Mouse (Mus musculus) limb, embryonic 12.5 days (tissue): ENCODE data around the gene Nxn. TPM values are rescaled to one million over a fixed set of nuclear protein-coding genes. Genes with fewer than 3 reads are reported as not detected.

Experiments used
- ATAC-seq: fragments of 200-750 bp; cut with Nextera tagmentation; 2 replicates; pipeline ENCODE4 v1.8.0; 2017; ENCODE audit warnings: low read depth, moderate TSS enrichment; ENCODE audit not compliant: insufficient number of reproducible peaks, insufficient read depth, low FRiP score, low TSS enrichment
- H3K27ac ChIP-seq: fragments of 300-500 bp; sonication (generic); 2 replicates; pipeline ENCODE4 v1.5.1; 2016; ENCODE audit warnings: mild to moderate bottlenecking, moderate library complexity
- H3K27me3 ChIP-seq: fragments of 300-500 bp; sonication (generic); 2 replicates; pipeline ENCODE4 v1.6.1; 2016; ENCODE audit warnings: mild to moderate bottlenecking, moderate library complexity
- H3K36me3 ChIP-seq: fragments of 300-500 bp; sonication (generic); 2 replicates; pipeline ENCODE4 v1.6.1; 2016; ENCODE audit warnings: mild to moderate bottlenecking, moderate library complexity
- H3K4me1 ChIP-seq: fragments of 300-500 bp; sonication (generic); replicated peaks from 2 replicates; pipeline ENCODE4 v1.6.1; 2016
- H3K4me2 ChIP-seq: fragments of 300-500 bp; sonication (generic); 2 replicates; pipeline ENCODE4 v1.6.1; 2016; ENCODE audit warnings: mild to moderate bottlenecking, moderate library complexity
- H3K4me3 ChIP-seq: fragments of 300-500 bp; sonication (generic); replicated peaks from 2 replicates; pipeline ENCODE4 v1.5.1; 2016; ENCODE audit warnings: mild to moderate bottlenecking
- H3K9ac ChIP-seq: fragments of 300-500 bp; sonication (generic); replicated peaks from 2 replicates; pipeline ENCODE4 v1.6.1; 2016; ENCODE audit warnings: mild to moderate bottlenecking, moderate library complexity
- H3K9me3 ChIP-seq: fragments of 300-500 bp; sonication (generic); 2 replicates; pipeline ENCODE4 v1.6.1; 2016; ENCODE audit warnings: mild to moderate bottlenecking, moderate library complexity
- WGBS: fragments of 180-500 bp; shearing (Covaris S2); methylation state at CpG from one replicate; pipeline ENCODE4 v1.1.7; 2016; 5-methylcytosine and 5-hydroxymethylcytosine counted together
- polyA plus RNA-seq: library from polyadenylated mRNA; unstranded; fragments of >200 nt; fragmentation: Nextera tagmentation; extraction: Ambion mirVana; gene quantifications from 2 replicates; pipeline ENCODE4 v1.2.1, GENCODE M21; 2016

Gene Nxn
- polyA plus RNA-seq, 1 experiment from 2014 or later, result 61.2 TPM

DNA sequence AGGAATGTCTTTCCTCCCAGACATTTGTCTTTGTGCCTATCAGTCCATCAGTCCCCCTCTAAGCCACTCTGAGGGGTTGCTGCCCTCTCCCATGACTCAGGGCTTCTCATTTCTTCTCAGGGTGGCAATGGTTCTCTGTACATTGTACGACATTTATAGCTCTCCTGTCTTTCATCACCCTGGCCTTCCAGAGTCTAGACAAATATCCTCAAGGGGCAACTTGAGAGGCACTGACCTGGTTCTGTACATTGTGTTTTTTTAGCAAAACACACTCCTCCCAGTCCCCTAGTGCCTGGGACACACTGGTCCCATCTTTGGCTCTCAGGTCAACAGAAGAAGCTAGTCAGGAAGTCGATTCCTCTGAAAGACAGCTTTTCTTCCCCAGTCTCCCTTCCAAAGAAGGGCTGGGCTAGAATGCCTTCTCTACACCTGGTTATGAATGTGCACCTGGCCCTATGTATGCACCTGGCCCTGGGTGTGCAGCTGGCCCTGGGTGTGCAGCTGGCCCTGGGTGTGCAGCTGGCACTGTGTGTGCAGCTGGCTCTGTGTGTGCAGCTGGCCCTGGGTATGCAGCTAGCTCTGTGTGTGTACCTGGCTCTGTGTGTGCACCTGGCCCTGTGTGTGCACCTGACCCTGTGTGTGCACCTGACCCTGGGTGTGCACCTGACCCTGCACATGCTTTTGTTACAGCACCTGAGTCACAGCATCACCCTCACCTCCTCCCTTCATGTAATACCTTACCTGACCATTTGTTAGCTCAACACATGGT, 70.2 kb downstream of the Nxn start:
- 35% methylated on average over 2 of the region's 2 CpGs for WGBS
- Histone ChIP-seq H3K36me3 (no peaks in the 10 kb centered on the region), H3K4me1 (peaks cover 74% of the 10 kb centered on the region), H3K9me3 (no peaks in the 10 kb centered on the region), H3K27me3 (0 out of 2 replicates have a peak, but pooled peaks cover 4% of the 10 kb centered on the region), H3K27ac (no peak overlapping the region), H3K4me3 (no peak overlapping the region), H3K4me2 (no peak overlapping the region), H3K9ac (no peak overlapping the region)
- ATAC-seq, result 0 out of 2 replicates have a peak, but pooled peaks have one; percentile 29

DNA sequence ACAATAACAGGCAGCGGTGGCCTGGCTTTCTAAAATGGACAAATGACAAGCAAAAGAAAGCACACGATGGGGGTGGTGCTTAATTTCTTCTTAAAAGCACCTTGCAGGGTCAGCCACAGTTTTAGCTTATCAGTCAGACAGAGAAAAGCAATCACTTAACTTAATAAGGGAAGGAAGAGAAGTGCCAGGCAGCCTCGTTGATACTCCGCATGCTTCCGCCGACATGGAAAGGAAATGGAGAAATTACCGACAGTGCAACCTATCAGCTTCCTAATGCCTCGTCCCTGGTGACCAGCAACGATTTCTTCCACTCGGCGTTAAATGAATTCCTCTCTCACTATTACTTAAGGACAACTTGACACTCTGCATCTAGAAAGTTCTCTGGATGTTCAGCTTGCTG, 70.9 kb downstream of the Nxn start:
- H3K27me3 ChIP-seq, result 0 out of 2 replicates have a peak, but pooled peaks cover 4% of the 10 kb centered on the region
- H3K9ac ChIP-seq, result 0 out of 2 replicates have a peak overlapping the region, but pooled peaks have one; percentile 18
- H3K4me3 ChIP-seq, result no peak overlapping the region
- 39% methylated on average over 11 of the region's 11 CpGs for WGBS
- no peak overlapping the region for H3K4me2 ChIP-seq
- no peak for ATAC-seq
- peaks cover 76% of the 10 kb centered on the region for H3K4me1 ChIP-seq
- 0 out of 2 replicates have a peak overlapping the region, but pooled peaks have one; percentile 5 for H3K27ac ChIP-seq
- H3K9me3 ChIP-seq, result no peaks in the 10 kb centered on the region
- H3K36me3 ChIP-seq, result no peaks in the 10 kb centered on the region

DNA sequence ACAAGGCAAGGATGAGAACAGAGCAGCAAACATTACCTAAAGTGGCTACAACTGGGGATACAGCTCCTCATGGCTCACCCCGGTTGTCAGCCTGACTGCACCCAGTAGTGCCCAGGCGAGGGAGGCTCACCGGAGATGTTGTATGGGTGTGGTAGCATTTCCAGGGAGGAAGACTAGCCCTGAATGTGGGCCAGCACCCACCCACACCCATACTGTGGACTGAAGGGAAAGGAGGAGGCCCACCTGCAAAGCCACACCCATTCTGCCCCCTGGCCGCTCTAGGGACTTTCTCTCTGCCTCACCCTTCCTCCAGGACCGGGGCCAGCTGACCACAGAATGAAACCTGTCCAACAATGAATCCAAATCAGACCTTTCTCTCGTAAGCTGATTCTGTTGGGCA, 72.3 kb downstream of the Nxn start:
- H3K36me3 ChIP-seq, result no peaks in the 10 kb centered on the region
- no peak overlapping the region for H3K4me3 ChIP-seq
- no peak overlapping the region for H3K9ac ChIP-seq
- no peak for ATAC-seq
- peak overlapping the region; percentile 19; the same call in 1 of the 2 replicates for H3K27ac ChIP-seq
- H3K27me3 ChIP-seq, result 0 out of 2 replicates have a peak, but pooled peaks cover 4% of the 10 kb centered on the region
- H3K4me1 ChIP-seq, result peaks cover 76% of the 10 kb centered on the region
- H3K9me3 ChIP-seq, result no peaks in the 10 kb centered on the region
- 59% methylated on average over 6 of the region's 6 CpGs for WGBS
- H3K4me2 ChIP-seq, result no peak overlapping the region

DNA sequence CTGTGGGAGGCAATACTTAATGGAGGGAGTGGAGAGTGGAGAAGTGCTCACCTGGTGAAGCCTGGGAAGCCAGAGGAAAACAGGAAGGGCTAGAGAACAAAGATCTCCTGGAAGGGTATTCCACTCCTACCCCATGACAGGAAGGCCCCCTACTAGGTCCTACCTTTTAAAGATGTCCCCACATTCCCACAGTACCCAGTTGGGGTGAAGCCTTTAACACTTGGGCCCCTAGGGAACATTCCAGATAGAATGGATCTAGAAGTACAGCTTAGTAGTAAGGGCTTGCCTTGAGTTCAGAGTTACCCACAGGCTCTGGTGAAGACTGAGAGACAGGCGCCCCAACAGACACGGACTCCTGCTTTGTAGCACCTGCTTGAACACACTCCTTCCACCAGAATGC, 72.9 kb downstream of the Nxn start:
- Histone ChIP-seq H3K27me3 (0 out of 2 replicates have a peak, but pooled peaks cover 4% of the 10 kb centered on the region), H3K4me2 (no peak overlapping the region), H3K27ac (no peak overlapping the region), H3K9me3 (no peaks in the 10 kb centered on the region), H3K4me1 (peaks cover 77% of the 10 kb centered on the region), H3K9ac (no peak overlapping the region), H3K4me3 (no peak overlapping the region), H3K36me3 (0 out of 2 replicates have a peak, but pooled peaks cover 2% of the 10 kb centered on the region)
- ATAC-seq, result no peak
- 68% methylated on average over 2 of the region's 2 CpGs for WGBS

DNA sequence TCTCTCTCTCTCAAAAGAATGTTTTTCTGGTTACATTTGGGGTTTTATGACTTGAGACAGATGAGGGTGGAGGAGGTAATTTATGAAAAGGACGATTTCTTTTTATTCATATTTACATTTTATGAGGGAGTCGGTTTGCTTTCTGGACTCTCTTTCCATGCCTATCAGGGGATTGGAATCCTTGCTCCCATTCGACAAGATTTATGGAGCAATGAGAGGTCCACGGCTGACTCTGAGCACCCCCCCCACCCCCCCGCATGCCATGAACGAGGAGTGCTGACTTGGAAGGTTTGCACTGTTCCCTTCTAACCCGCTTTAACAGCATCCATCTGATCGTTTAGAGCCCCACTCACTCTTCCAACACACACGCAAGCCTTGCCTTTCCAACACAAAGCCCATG, 74.1 kb downstream of the Nxn start:
- 0 out of 2 replicates have a peak, but pooled peaks cover 4% of the 10 kb centered on the region for H3K27me3 ChIP-seq
- 0 out of 2 replicates have a peak, but pooled peaks cover 4% of the 10 kb centered on the region for H3K9me3 ChIP-seq
- 16% methylated on average over 9 of the region's 9 CpGs for WGBS
- peaks cover 81% of the 10 kb centered on the region for H3K4me1 ChIP-seq
- no peak overlapping the region for H3K4me3 ChIP-seq
- H3K4me2 ChIP-seq, result peak overlapping the region; percentile 13; the same call in 1 of the 2 replicates
- H3K27ac ChIP-seq, result peak overlapping the region; percentile 71
- 0 out of 2 replicates have a peak, but pooled peaks cover 6% of the 10 kb centered on the region for H3K36me3 ChIP-seq
- no peak for ATAC-seq
- H3K9ac ChIP-seq, result no peak overlapping the region

DNA sequence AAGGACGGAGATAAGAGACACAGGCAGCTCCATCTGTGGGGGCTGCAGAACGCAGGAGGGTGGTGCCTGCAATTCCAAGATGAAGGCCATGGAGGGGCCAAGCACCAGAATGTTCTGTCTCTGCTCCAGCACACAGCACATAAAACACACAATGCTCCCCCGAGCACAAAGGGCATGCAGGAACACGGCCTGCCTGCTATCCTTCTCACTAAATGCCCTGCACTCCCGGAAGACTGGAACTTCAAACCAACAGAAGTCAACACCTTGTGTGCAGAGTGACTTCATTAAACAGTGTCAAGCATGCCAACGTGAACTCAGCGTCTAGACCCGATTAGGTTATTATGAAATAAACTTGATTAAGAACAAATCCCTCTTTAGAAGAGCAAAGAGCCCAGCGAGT, 74.7 kb downstream of the Nxn start:
- Histone ChIP-seq H3K27ac (peak overlapping the region; percentile 84), H3K4me1 (peaks cover 83% of the 10 kb centered on the region), H3K4me3 (no peak overlapping the region), H3K36me3 (0 out of 2 replicates have a peak, but pooled peaks cover 6% of the 10 kb centered on the region), H3K9ac (peak overlapping the region; percentile 31; the same call in 1 of the 2 replicates), H3K27me3 (0 out of 2 replicates have a peak, but pooled peaks cover 4% of the 10 kb centered on the region), H3K9me3 (0 out of 2 replicates have a peak, but pooled peaks cover 4% of the 10 kb centered on the region), H3K4me2 (peak overlapping the region; percentile 13; the same call in 1 of the 2 replicates)
- ATAC-seq, result no peak
- 10% methylated on average over 9 of the region's 9 CpGs for WGBS

DNA sequence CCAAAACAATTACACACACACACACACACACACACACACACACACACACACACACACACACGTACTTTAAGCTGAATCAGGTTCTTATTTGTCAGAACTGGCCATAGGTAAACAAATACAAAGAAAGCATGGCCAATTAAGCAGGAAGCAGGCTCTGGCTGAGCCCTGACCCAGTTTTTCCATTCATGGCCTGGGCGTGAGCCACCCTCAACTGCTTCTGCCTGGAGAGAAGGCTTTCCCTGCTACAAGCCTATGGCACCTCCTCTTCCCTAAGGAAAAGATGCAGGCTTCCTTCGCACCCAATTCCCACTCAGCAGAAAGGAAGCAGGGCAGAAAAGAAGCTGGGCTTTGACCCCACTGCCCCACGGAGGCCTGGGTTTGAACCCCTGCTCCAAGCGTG, 76.0 kb downstream of the Nxn start:
- Histone ChIP-seq H3K4me2 (no peak overlapping the region), H3K36me3 (0 out of 2 replicates have a peak, but pooled peaks cover 6% of the 10 kb centered on the region), H3K4me1 (peaks cover 73% of the 10 kb centered on the region), H3K9me3 (0 out of 2 replicates have a peak, but pooled peaks cover 4% of the 10 kb centered on the region), H3K9ac (no peak overlapping the region), H3K27ac (0 out of 2 replicates have a peak overlapping the region, but pooled peaks have one; percentile 12), H3K4me3 (no peak overlapping the region), H3K27me3 (no peaks in the 10 kb centered on the region)
- no peak for ATAC-seq
- WGBS, result 77% methylated on average over 5 of the region's 5 CpGs

DNA sequence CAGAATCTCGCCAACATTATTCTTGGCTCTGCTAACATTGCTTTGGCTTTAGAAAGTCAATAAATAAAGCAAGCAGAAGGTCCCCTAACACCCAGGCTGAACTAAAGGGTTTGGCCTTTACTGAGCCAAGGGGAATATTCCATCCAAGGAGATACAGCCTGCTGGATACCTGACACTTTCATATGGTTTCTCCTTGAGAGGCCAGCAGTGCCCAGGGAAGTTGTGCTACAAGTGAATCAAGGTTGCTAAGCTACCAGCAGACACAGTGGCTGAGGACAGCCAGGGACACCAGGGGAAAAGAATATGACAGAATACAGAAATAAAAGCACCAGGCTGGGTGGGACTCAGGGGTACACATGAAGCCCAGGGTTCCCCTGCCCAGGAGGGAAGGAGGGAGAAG, 76.9 kb downstream of the Nxn start:
- no peak overlapping the region for H3K4me3 ChIP-seq

DNA sequence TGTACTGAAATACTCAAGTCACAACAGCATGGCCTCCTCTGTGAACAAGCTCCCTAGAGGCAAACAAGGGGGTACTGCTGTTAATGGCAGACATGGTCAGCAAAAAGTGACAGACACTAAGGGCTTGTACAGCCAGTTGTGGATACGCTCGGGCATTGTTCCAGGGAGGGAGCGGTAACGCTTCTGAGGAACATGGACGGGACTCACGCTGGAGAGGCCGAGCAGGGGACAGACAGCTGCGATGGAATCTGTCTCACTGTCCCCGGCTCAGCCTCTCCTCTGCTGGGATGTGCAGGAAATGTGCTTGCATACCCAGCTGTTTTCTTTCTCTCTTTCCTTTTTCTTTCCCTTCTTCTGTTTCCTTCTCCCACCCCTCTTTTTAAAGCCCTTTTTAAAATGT, 78.5 kb downstream of the Nxn start:
- ATAC-seq, result no peak
- no peak overlapping the region for H3K4me2 ChIP-seq
- no peaks in the 10 kb centered on the region for H3K27me3 ChIP-seq
- WGBS, result 89% methylated on average over 9 of the region's 9 CpGs
- 0 out of 2 replicates have a peak, but pooled peaks cover 6% of the 10 kb centered on the region for H3K36me3 ChIP-seq
- no peak overlapping the region for H3K4me3 ChIP-seq
- peak overlapping the region; percentile 45; the same call in 1 of the 2 replicates for H3K27ac ChIP-seq
- H3K4me1 ChIP-seq, result peaks cover 53% of the 10 kb centered on the region
- H3K9me3 ChIP-seq, result 0 out of 2 replicates have a peak, but pooled peaks cover 4% of the 10 kb centered on the region
- H3K9ac ChIP-seq, result no peak overlapping the region

More for the DNA sequence above, 76.9 kb downstream of the Nxn start:
- WGBS, result 85% methylated on average over 1 of the region's 1 CpGs
- Histone ChIP-seq H3K4me2 (no peak overlapping the region), H3K9ac (no peak overlapping the region), H3K27ac (no peak overlapping the region), H3K4me1 (peaks cover 69% of the 10 kb centered on the region), H3K27me3 (no peaks in the 10 kb centered on the region), H3K9me3 (0 out of 2 replicates have a peak, but pooled peaks cover 4% of the 10 kb centered on the region), H3K36me3 (0 out of 2 replicates have a peak, but pooled peaks cover 6% of the 10 kb centered on the region)
- no peak for ATAC-seq

DNA sequence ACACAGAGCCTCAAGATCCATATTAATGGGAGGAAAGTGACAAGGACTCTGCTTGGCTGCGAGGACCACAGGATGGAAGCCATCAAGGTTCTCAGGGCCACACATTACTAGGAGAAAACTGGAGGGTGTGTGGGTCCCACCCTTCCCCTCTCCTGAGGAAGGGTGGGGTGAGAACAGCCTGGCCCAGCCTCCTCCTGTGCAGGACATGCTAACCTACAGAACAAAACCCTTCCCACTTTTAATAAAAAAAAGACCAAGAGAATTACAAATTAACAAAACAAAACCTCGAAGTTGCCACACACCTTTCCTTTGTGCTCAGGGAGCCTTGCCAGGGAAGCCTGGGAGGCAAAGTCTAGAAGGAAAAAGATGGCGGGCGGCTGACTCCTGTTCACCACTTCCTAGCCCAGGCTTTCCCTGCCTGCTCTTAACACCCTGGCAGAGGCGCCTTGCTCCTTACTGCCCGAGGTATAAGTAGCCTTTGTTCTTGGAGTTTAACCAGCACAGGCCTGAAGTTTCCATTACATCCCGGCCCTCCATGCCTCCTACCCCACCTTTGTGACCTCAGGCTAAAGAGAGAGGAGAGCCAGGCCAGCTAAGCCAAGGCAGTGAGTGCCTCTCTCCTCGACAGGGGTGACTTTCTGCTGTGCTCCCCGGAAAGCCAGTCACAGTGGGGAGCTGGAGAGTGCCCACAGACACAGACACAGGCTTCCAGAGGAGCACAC, 79.1 kb downstream of the Nxn start:
- Histone ChIP-seq H3K4me1 (peaks cover 47% of the 10 kb centered on the region), H3K4me2 (no peak overlapping the region), H3K9me3 (0 out of 2 replicates have a peak, but pooled peaks cover 4% of the 10 kb centered on the region), H3K4me3 (no peak overlapping the region), H3K27me3 (no peaks in the 10 kb centered on the region), H3K9ac (no peak overlapping the region), H3K27ac (peak overlapping the region; percentile 45; the same call in 1 of the 2 replicates), H3K36me3 (0 out of 2 replicates have a peak, but pooled peaks cover 6% of the 10 kb centered on the region)
- WGBS, result 55% methylated on average over 9 of the region's 9 CpGs
- ATAC-seq, result no peak
